ENCODE assay signal across 22 mouse cellular contexts in genomic region chr15:79306043-79306637, GRCm38 (mm10). TPM values are rescaled to one million over a fixed set of nuclear protein-coding genes. Genes with fewer than 3 reads are reported as not detected.
DNase-seq lines count a peak whose midpoint lies in the region; ATAC-seq and TF ChIP-seq lines count a peak whose summit lies in the region.
"Had no signal": no experiment of that assay in that cellular context is flagged by ENCODE, and none has a peak within 500 bp of the region (broad histone marks: within the 10 kb centered on the region; RNA-seq: fewer than 3 reads in every experiment).

No protein-coding gene starts in this region.

- intact Hi-C loops in gastrocnemius, postnatal 14 days (cut with DNase I; ENCODE audit: low total_unique reads) = no loop called here

- no peaks in the 10 kb centered on the region for H3K27me3 ChIP-seq in intestine, postnatal 0 days (replicated peaks; ENCODE audit: control insufficient read depth, insufficient read depth, low read length)
- no peaks in the 10 kb centered on the region for H3K27me3 ChIP-seq in intestine, embryonic 16.5 days (replicated peaks; ENCODE audit: control insufficient read depth, insufficient read depth, low read length)
- H3K27me3 ChIP-seq in E14TG2a.4 (ENCODE audit: insufficient read depth, low read length) = no peaks in the 10 kb centered on the region
- H3K27me3 ChIP-seq in liver, embryonic 11.5 days (replicated peaks; ENCODE audit: control insufficient read depth, insufficient read depth, low read length) = no peaks in the 10 kb centered on the region
- H3K27me3 ChIP-seq: CH12.LX; forebrain, embryonic 15.5 days had no signal

- H3K4me2 ChIP-seq in intestine, postnatal 0 days (replicated peaks; ENCODE audit: low read depth) = no peak overlapping the region
- no peak overlapping the region for H3K4me2 ChIP-seq in intestine, embryonic 16.5 days (ENCODE audit: low read depth, low read length)
- no peak overlapping the region for H3K4me2 ChIP-seq in liver, embryonic 11.5 days
- H3K4me2 ChIP-seq: forebrain, embryonic 15.5 days; heart, embryonic 11.5 days had no signal

- no peaks in the 10 kb centered on the region for H3K4me1 ChIP-seq in intestine, postnatal 0 days (replicated peaks; ENCODE audit: control insufficient read depth, insufficient read depth, low read length)
- H3K4me1 ChIP-seq in intestine, embryonic 16.5 days (ENCODE audit: control insufficient read depth, insufficient read depth, low read length) = no peaks in the 10 kb centered on the region
- H3K4me1 ChIP-seq in E14TG2a.4 (replicated peaks; ENCODE audit: low read depth, low read length) = peaks cover 32% of the 10 kb centered on the region
- H3K4me1 ChIP-seq in ES-E14 (ENCODE audit: control insufficient read depth in 2 of 2, insufficient read depth in 2 of 2, low read length in 2 of 2, poor library complexity in 1 of 2) = peaks cover 0 to 2% of the 10 kb centered on the region in 2 experiments; a peak in 1 of 4 replicates
- H3K4me1 ChIP-seq in liver, embryonic 11.5 days (replicated peaks; ENCODE audit: control insufficient read depth, insufficient read depth, low read length) = no peaks in the 10 kb centered on the region
- H3K4me1 ChIP-seq: forebrain, embryonic 15.5 days had no signal

- no peak overlapping the region for H3K4me3 ChIP-seq in intestine, postnatal 0 days (ENCODE audit: low read depth, low read length)
- no peak overlapping the region for H3K4me3 ChIP-seq in intestine, embryonic 16.5 days (ENCODE audit: low read length)
- H3K4me3 ChIP-seq in E14TG2a.4 (replicated peaks; ENCODE audit: low read length) (peak overlapping the region; percentile 71), ES-E14 (ENCODE audit: insufficient read depth in 1 of 2, low read depth in 1 of 2, low read length in 2 of 2, poor library complexity in 1 of 2, severe bottlenecking in 1 of 2) (peak overlapping the region; percentile 2 to 57; a peak in 3 of 4 replicates)
- no peak overlapping the region for H3K4me3 ChIP-seq in liver, embryonic 11.5 days (ENCODE audit: low read depth, low read length)
- H3K4me3 ChIP-seq: forebrain, embryonic 15.5 days; heart, adult 2 months had no signal

- no peak overlapping the region for H3K9ac ChIP-seq in intestine, postnatal 0 days (ENCODE audit: low read depth, low read length)
- H3K9ac ChIP-seq in intestine, embryonic 16.5 days (ENCODE audit: low read depth, low read length) = no peak overlapping the region
- no peak overlapping the region; the same call in 1 of the 2 replicates for H3K9ac ChIP-seq in ES-E14 (ENCODE audit: insufficient read depth, low read depth, low read length, poor library complexity, severe bottlenecking)
- H3K9ac ChIP-seq in liver, embryonic 11.5 days (ENCODE audit: low read depth, low read length) = no peak overlapping the region
- H3K9ac ChIP-seq: forebrain, embryonic 15.5 days had no signal

- in situ Hi-C loops in ES-E14 (cut with MboI; ENCODE audit: low sequenced_read_pairs in 2 of 2, unreplicated experiment in 2 of 2) = no loop called here

- peaks cover 55% of the 10 kb centered on the region; the same call in 1 of the 2 replicates for H3K36me3 ChIP-seq in intestine, postnatal 0 days (ENCODE audit: control insufficient read depth, insufficient read depth)
- peaks cover 6% of the 10 kb centered on the region; the same call in 1 of the 2 replicates for H3K36me3 ChIP-seq in intestine, embryonic 16.5 days (ENCODE audit: control insufficient read depth, insufficient read depth, low read length)
- peaks cover 85% of the 10 kb centered on the region for H3K36me3 ChIP-seq in E14TG2a.4 (ENCODE audit: insufficient read depth, low read length)
- peaks cover 33% of the 10 kb centered on the region; the same call in 1 of the 2 replicates for H3K36me3 ChIP-seq in ES-E14 (ENCODE audit: control insufficient read depth, insufficient read depth, low read length, poor library complexity, severe bottlenecking)
- peaks cover 15% of the 10 kb centered on the region for H3K36me3 ChIP-seq in liver, embryonic 11.5 days (ENCODE audit: control insufficient read depth, insufficient read depth, low read length)
- H3K36me3 ChIP-seq: forebrain, embryonic 15.5 days had no signal

- no peak for TF ChIP-seq CTCF in intestine, postnatal 0 days (IDR thresholded peaks at IDR 0.05; ENCODE audit: low read depth)
- TF ChIP-seq CTCF in E14TG2a.4 (conservative IDR thresholded peaks at IDR 0.05; ENCODE audit: low read length) = no peak

- no peaks in the 10 kb centered on the region for H3K9me3 ChIP-seq in intestine, postnatal 0 days (ENCODE audit: control insufficient read depth)
- H3K9me3 ChIP-seq in intestine, embryonic 16.5 days (ENCODE audit: control insufficient read depth, low read length) = no peaks in the 10 kb centered on the region
- H3K9me3 ChIP-seq in E14TG2a.4 (ENCODE audit: low read length) = no peaks in the 10 kb centered on the region
- no peaks in the 10 kb centered on the region for H3K9me3 ChIP-seq in ES-E14 (ENCODE audit: control insufficient read depth, insufficient read depth, low read depth, low read length)
- no peaks in the 10 kb centered on the region for H3K9me3 ChIP-seq in liver, embryonic 11.5 days (ENCODE audit: control insufficient read depth, low read length)
- H3K9me3 ChIP-seq: forebrain, embryonic 15.5 days had no signal

- ATAC-seq in intestine, postnatal 0 days = 0 out of 2 replicates have a peak, but pooled peaks have one; percentile 19
- no peak for ATAC-seq in intestine, embryonic 16.5 days
- ATAC-seq in liver, embryonic 11.5 days (replicated peaks; ENCODE audit: low FRiP score) = no peak
- ATAC-seq: forebrain, embryonic 15.5 days; hindbrain, postnatal 0 days had no signal

- WGBS in intestine, postnatal 0 days = 77% methylated on average over 23 of the region's 23 CpGs
- 74% methylated on average over 23 of the region's 23 CpGs for WGBS in intestine, embryonic 16.5 days
- WGBS in liver, embryonic 11.5 days = 82% methylated on average over 23 of the region's 23 CpGs

- H3K27ac ChIP-seq in intestine, postnatal 0 days (ENCODE audit: low read depth, low read length) = no peak overlapping the region
- H3K27ac ChIP-seq in intestine, embryonic 16.5 days (ENCODE audit: low read length) = no peak overlapping the region
- no peak overlapping the region for H3K27ac ChIP-seq in ES-E14 (ENCODE audit: insufficient read depth, low read depth, low read length, poor library complexity, severe bottlenecking)
- H3K27ac ChIP-seq in liver, embryonic 11.5 days (ENCODE audit: low read depth, low read length) = no peak overlapping the region
- H3K27ac ChIP-seq: forebrain, embryonic 15.5 days; heart, adult 2 months; hindbrain, postnatal 0 days had no signal

- peak; percentile 31 for DNase-seq in gastrocnemius, postnatal 14 days
- no peak for DNase-seq in gastrocnemius, postnatal 4 days (ENCODE audit: low spot score in 2 of 2)
- DNase-seq in ES-E14 (ENCODE audit: low read depth, low spot score) = no peak
- DNase-seq in kidney, postnatal 4 days = no peak
- no peak for DNase-seq in liver, embryonic 11.5 days (ENCODE audit: low spot score)
- DNase-seq: adrenal gland, adult 2 months; adrenal gland, postnatal 36 days; cerebellum, adult 2 months; cerebellum, postnatal 10 days; gastrocnemius, postnatal 25 days; heart, postnatal 36 days; kidney, adult 2 months had no signal

TF ChIP-seq in ES-E14, 5 proteins besides CTCF, POLR2A, EP300 and RAD21:
- TF ChIP-seq CHD2 (IDR thresholded peaks at IDR 0.05; ENCODE audit: low read depth, low read length) (no peak), ZNF384 (IDR thresholded peaks at IDR 0.05; ENCODE audit: low read depth, low read length) (no peak), HCFC1 (IDR thresholded peaks at IDR 0.05; ENCODE audit: borderline replicate concordance, insufficient read depth, low read length) (no peak), MAFK (IDR thresholded peaks at IDR 0.05; ENCODE audit: insufficient read depth, low read depth, low read length) (no peak), ZC3H11A (IDR thresholded peaks at IDR 0.05; ENCODE audit: borderline replicate concordance, low read depth, low read length) (no peak)
TF ChIP-seq in ES-E14: peak in this region for 0.

RNA-seq across cellular contexts. Expression of gene Baiap2l2, which starts 20.8 kb away (rescaled TPM):
- total RNA-seq in gastrocnemius, postnatal 14 days (2021) = 1 to 10 TPM in 1 of 2 experiments, under 1 TPM in 1; 0.69 to 4.0 TPM
- total RNA-seq in gastrocnemius, postnatal 4 days (2021) = 1 to 10 TPM; 5.0 to 9.0 TPM
- polyA plus RNA-seq in intestine, postnatal 0 days (2015; fragmentation: Nextera tagmentation; extraction: Ambion mirVana) = 19.3 and 21.3 TPM in 2 replicates
- 13.6 and 17.9 TPM in 2 replicates for polyA plus RNA-seq in intestine, embryonic 16.5 days (2015; fragmentation: Nextera tagmentation; extraction: Ambion mirVana)
- 0.13 and 0.58 TPM in 2 replicates for total RNA-seq in ES-E14 (2012; rRNA removed)
- 2.9 and 4.6 TPM in 2 replicates for polyA plus RNA-seq in liver, embryonic 11.5 days (2014; fragmentation: Nextera tagmentation; extraction: Ambion mirVana)
- total RNA-seq: adrenal gland, postnatal 36 days had no signal

RNA-seq across cellular contexts. Expression of gene Pla2g6, which starts 22.1 kb away (rescaled TPM):
- 1 to 10 TPM; 9.0 to 9.8 TPM for total RNA-seq in gastrocnemius, postnatal 14 days (2021)
- total RNA-seq in gastrocnemius, postnatal 4 days (2021) = 10 to 100 TPM; 11.5 to 15.7 TPM
- 17.4 and 22.1 TPM in 2 replicates for polyA plus RNA-seq in intestine, postnatal 0 days (2015; fragmentation: Nextera tagmentation; extraction: Ambion mirVana)
- polyA plus RNA-seq in intestine, embryonic 16.5 days (2015; fragmentation: Nextera tagmentation; extraction: Ambion mirVana) = 27.1 and 28.3 TPM in 2 replicates
- 59.2 and 80.9 TPM in 2 replicates for total RNA-seq in ES-E14 (2012; rRNA removed)
- polyA plus RNA-seq in liver, embryonic 11.5 days (2014; fragmentation: Nextera tagmentation; extraction: Ambion mirVana) = 27.7 and 28.1 TPM in 2 replicates

RNA-seq across cellular contexts. Expression of gene Maff, which starts 40.3 kb away (rescaled TPM):
- 1 to 10 TPM; 1.4 to 2.7 TPM for total RNA-seq in gastrocnemius, postnatal 14 days (2021)
- 1 to 10 TPM; 3.8 to 4.0 TPM for total RNA-seq in gastrocnemius, postnatal 4 days (2021)
- polyA plus RNA-seq in intestine, postnatal 0 days (2015; fragmentation: Nextera tagmentation; extraction: Ambion mirVana) = 6.6 and 8.8 TPM in 2 replicates
- 6.0 and 7.1 TPM in 2 replicates for polyA plus RNA-seq in intestine, embryonic 16.5 days (2015; fragmentation: Nextera tagmentation; extraction: Ambion mirVana)
- 9.7 and 13.2 TPM in 2 replicates for total RNA-seq in ES-E14 (2012; rRNA removed)
- polyA plus RNA-seq in liver, embryonic 11.5 days (2014; fragmentation: Nextera tagmentation; extraction: Ambion mirVana) = 3.1 and 3.5 TPM in 2 replicates

RNA-seq across cellular contexts. Expression of gene Slc16a8, which starts 51.6 kb away (rescaled TPM):
- under 1 TPM; 0.12 to 0.38 TPM for total RNA-seq in gastrocnemius, postnatal 14 days (2021)
- total RNA-seq in gastrocnemius, postnatal 4 days (2021) = under 1 TPM; 0.29 to 0.36 TPM
- 0.12 TPM in 1 of 2 replicates, not detected in the other for polyA plus RNA-seq in intestine, postnatal 0 days (2015; fragmentation: Nextera tagmentation; extraction: Ambion mirVana)
- polyA plus RNA-seq in intestine, embryonic 16.5 days (2015; fragmentation: Nextera tagmentation; extraction: Ambion mirVana) = 0.07 TPM in 1 of 2 replicates, not detected in the other
- total RNA-seq in ES-E14 (2012; rRNA removed) = 0.58 and 0.69 TPM in 2 replicates
- polyA plus RNA-seq in liver, embryonic 11.5 days (2014; fragmentation: Nextera tagmentation; extraction: Ambion mirVana) = 0.12 TPM in 1 of 2 replicates, not detected in the other
- total RNA-seq: adrenal gland, adult 2 months; adrenal gland, postnatal 36 days had no signal
- polyA plus RNA-seq: embryonic facial prominence, embryonic 11.5 days; forebrain, embryonic 11.5 days had no signal

Comparison
In these comparisons a context has a peak if more than half of its experiments do, and no peak if none do; other contexts are left out.
1. H3K4me3 ChIP-seq: peak in E14TG2a.4 (single experiment) and ES-E14 (2 of 2); none in intestine, postnatal 0 days (single experiment), intestine, embryonic 16.5 days (single experiment) and liver, embryonic 11.5 days (single experiment).